Mouse (Mus musculus) MEL (cell line): Measurements from ENCODE around the gene Itpr1. TPM values are rescaled to one million over a fixed set of nuclear protein-coding genes. Genes with fewer than 3 reads are reported as not detected.

ENCODE experiments used
- DNase-seq: peaks from one replicate; pipeline ENCODE4 v3.0.0; 2011; ENCODE audit warnings: low read depth, low spot score
- H3K27ac ChIP-seq: 2 replicates; pipeline ENCODE4 v1.5.1; 2012; ENCODE audit warnings: low read depth, mild to moderate bottlenecking, control low read depth, low read length, moderate library complexity; ENCODE audit not compliant: control insufficient read depth
- H3K27me3 ChIP-seq, 2 experiments: fragments of 150-350 bp in 1 of 2; sonication (generic) in 1 of 2; 2 replicates each; pipeline ENCODE4 v1.6.1; 2012; ENCODE audit warnings: low read length in 2 of 2, mild to moderate bottlenecking in 2 of 2, improper control_type of control experiment in 1 of 2, moderate library complexity in 1 of 2; ENCODE audit not compliant: insufficient read depth in 2 of 2, control insufficient read depth in 1 of 2
- H3K36me3 ChIP-seq, 2 experiments: 2 replicates each; pipeline ENCODE4 v1.6.1; 2012 to 2014; ENCODE audit warnings: low read length in 2 of 2, improper control_type of control experiment in 1 of 2, inconsistent platforms in 1 of 2, mild to moderate bottlenecking in 1 of 2; ENCODE audit not compliant: insufficient read depth in 2 of 2, control insufficient read depth in 1 of 2
- H3K4me1 ChIP-seq, 2 experiments: fragments of 150-350 bp in 1 of 2; sonication (generic) in 1 of 2; 2 replicates each; pipeline ENCODE4 v1.6.1; 2012; ENCODE audit warnings: low read length in 2 of 2, improper control_type of control experiment in 1 of 2, mild to moderate bottlenecking in 1 of 2; ENCODE audit not compliant: insufficient read depth in 2 of 2, control insufficient read depth in 1 of 2
- H3K4me3 ChIP-seq, 2 experiments: fragments of 150-350 bp in 1 of 2; sonication (generic) in 1 of 2; 2 replicates each; pipeline ENCODE4 v1.5.1; 2012; ENCODE audit warnings: low read depth in 2 of 2, low read length in 2 of 2, mild to moderate bottlenecking in 2 of 2, moderate library complexity in 2 of 2, control low read depth in 1 of 2, improper control_type of control experiment in 1 of 2; ENCODE audit not compliant: control insufficient read depth in 1 of 2, insufficient read depth in 1 of 2
- H3K79me2 ChIP-seq: 2 replicates; pipeline ENCODE4 v1.6.1; 2012; ENCODE audit warnings: mild to moderate bottlenecking, low read length, moderate library complexity; ENCODE audit not compliant: control insufficient read depth, poor library complexity, insufficient read depth
- H3K9ac ChIP-seq: 2 replicates; pipeline ENCODE4 v1.6.1; 2012; ENCODE audit warnings: low read depth, mild to moderate bottlenecking, control low read depth, low read length, moderate library complexity; ENCODE audit not compliant: control insufficient read depth, poor library complexity, severe bottlenecking
- H3K9me3 ChIP-seq: fragments of 150-350 bp; sonication (generic); replicated peaks from 2 replicates; pipeline ENCODE4 v1.6.1; 2012; ENCODE audit warnings: mild to moderate bottlenecking, low read length, improper control_type of control experiment, moderate library complexity; ENCODE audit not compliant: insufficient read depth
- BHLHE40 ChIP-seq: IDR thresholded peaks from 2 replicates; pipeline ENCODE4 v1.6.1; 2012; ENCODE audit warnings: low read depth, mild to moderate bottlenecking, inconsistent platforms, low read length, improper control_type of control experiment, borderline replicate concordance
- CTCF ChIP-seq, 3 experiments: IDR thresholded peaks in 2 of 3; conservative IDR thresholded peaks in 1 of 3; 2 replicates each; pipeline ENCODE4 v1.5.1; 2011 to 2012; ENCODE audit warnings: low read length in 3 of 3, low read depth in 2 of 3, mild to moderate bottlenecking in 2 of 3, improper control_type of control experiment in 1 of 3, inconsistent platforms in 1 of 3, mixed read lengths in 1 of 3, moderate library complexity in 1 of 3; ENCODE audit not compliant: control insufficient read depth in 1 of 3, insufficient read depth in 1 of 3, poor library complexity in 1 of 3, severe bottlenecking in 1 of 3
- ELF1 ChIP-seq: IDR thresholded peaks from 2 replicates; pipeline ENCODE4 v1.6.1; 2014; ENCODE audit warnings: low read depth, mild to moderate bottlenecking, inconsistent platforms, low read length, improper control_type of control experiment, moderate library complexity
- EP300 ChIP-seq, 2 experiments: IDR thresholded peaks; 2 replicates each; pipeline ENCODE4 v1.6.1; 2011; ENCODE audit warnings: improper control_type of control experiment in 2 of 2, low read length in 2 of 2, low read depth in 1 of 2, mild to moderate bottlenecking in 1 of 2
- ETS1 ChIP-seq: IDR thresholded peaks from 2 replicates; pipeline ENCODE4 v1.6.1; 2012; ENCODE audit warnings: low read depth, mild to moderate bottlenecking, inconsistent platforms, low read length, improper control_type of control experiment, moderate library complexity
- GABPA ChIP-seq: IDR thresholded peaks from 2 replicates; pipeline ENCODE4 v1.6.1; 2012; ENCODE audit warnings: low read depth, mild to moderate bottlenecking, inconsistent platforms, low read length, improper control_type of control experiment, moderate library complexity
- HCFC1 ChIP-seq: IDR thresholded peaks from 2 replicates; pipeline ENCODE4 v1.6.1; 2012; ENCODE audit warnings: low read depth, mild to moderate bottlenecking, inconsistent platforms, low read length, improper control_type of control experiment, moderate library complexity
- KAT2A ChIP-seq: conservative IDR thresholded peaks from 2 replicates; pipeline ENCODE4 v1.6.1; 2012; ENCODE audit warnings: low read depth, low read length, improper control_type of control experiment, inconsistent platforms
- MAFK ChIP-seq: IDR thresholded peaks from 2 replicates; pipeline ENCODE4 v1.6.1; 2011; ENCODE audit warnings: low read depth, mild to moderate bottlenecking, low read length, improper control_type of control experiment, borderline replicate concordance
- MAZ ChIP-seq: IDR thresholded peaks from 2 replicates; pipeline ENCODE4 v1.6.1; 2012; ENCODE audit warnings: low read depth, mild to moderate bottlenecking, inconsistent platforms, low read length, improper control_type of control experiment
- MXI1 ChIP-seq: IDR thresholded peaks from 2 replicates; pipeline ENCODE4 v1.6.1; 2011; ENCODE audit warnings: mild to moderate bottlenecking, low read depth, low read length, improper control_type of control experiment
- MYC ChIP-seq: IDR thresholded peaks from 2 replicates; pipeline ENCODE4 v1.6.1; 2011; ENCODE audit warnings: low read depth, mild to moderate bottlenecking, low read length, improper control_type of control experiment, moderate library complexity
- NRF1 ChIP-seq: IDR thresholded peaks from 2 replicates; pipeline ENCODE4 v1.6.1; 2014; ENCODE audit warnings: low read depth, mild to moderate bottlenecking, inconsistent platforms, low read length, improper control_type of control experiment, moderate library complexity; ENCODE audit not compliant: poor library complexity, insufficient read depth, severe bottlenecking
- POLR2AphosphoS2 ChIP-seq: IDR thresholded peaks from 2 replicates; pipeline ENCODE4 v1.6.1; 2011; ENCODE audit warnings: low read length, improper control_type of control experiment
- POLR2AphosphoS5 ChIP-seq: IDR thresholded peaks from 2 replicates; pipeline ENCODE4 v1.6.1; 2012; ENCODE audit warnings: low read depth, borderline replicate concordance, mild to moderate bottlenecking, inconsistent platforms, low read length, moderate library complexity, mixed read lengths
- RCOR1 ChIP-seq: IDR thresholded peaks from 2 replicates; pipeline ENCODE4 v1.6.1; 2012; ENCODE audit warnings: low read depth, mild to moderate bottlenecking, inconsistent platforms, low read length, improper control_type of control experiment
- SIN3A ChIP-seq: IDR thresholded peaks from 2 replicates; pipeline ENCODE4 v1.6.1; 2012; ENCODE audit warnings: low read length, improper control_type of control experiment, inconsistent platforms
- UBTF ChIP-seq: IDR thresholded peaks from 2 replicates; pipeline ENCODE4 v1.6.1; 2012; ENCODE audit warnings: low read depth, mild to moderate bottlenecking, inconsistent platforms, low read length, improper control_type of control experiment, moderate library complexity, borderline replicate concordance; ENCODE audit not compliant: insufficient read depth
- ZC3H11A ChIP-seq: IDR thresholded peaks from 2 replicates; pipeline ENCODE4 v1.6.1; 2012; ENCODE audit warnings: low read depth, mild to moderate bottlenecking, inconsistent platforms, low read length, improper control_type of control experiment
- ZNF384 ChIP-seq: IDR thresholded peaks from 2 replicates; pipeline ENCODE4 v1.6.1; 2012; ENCODE audit warnings: low read depth, mild to moderate bottlenecking, inconsistent platforms, low read length, improper control_type of control experiment
- polyA plus RNA-seq, 2 experiments: library from polyadenylated mRNA; stranded (reverse) in 1 of 2; unstranded in 1 of 2; fragments of >175 nt in 1 of 2; fragments of >200 nt in 1 of 2; gene quantifications; 2 replicates each; pipeline versions ENCODE4 v1.2.1 to v1.2.4; 2012; ENCODE audit warnings: low replicate concordance in 2 of 2, low read depth in 1 of 2; ENCODE audit not compliant: insufficient read length in 2 of 2, insufficient read depth in 1 of 2, missing spikeins in 1 of 2
- total RNA-seq: library from RNA; depleted of rRNA; stranded (reverse); fragments of 300-350 nt; gene quantifications from 2 replicates; pipeline ENCODE4 v1.2.3, GENCODE M21; 2012

Itpr1 gene
- total and polyA plus RNA-seq, 3 experiments, result 15.6 to 19.0 TPM; not detected in 1

DNA sequence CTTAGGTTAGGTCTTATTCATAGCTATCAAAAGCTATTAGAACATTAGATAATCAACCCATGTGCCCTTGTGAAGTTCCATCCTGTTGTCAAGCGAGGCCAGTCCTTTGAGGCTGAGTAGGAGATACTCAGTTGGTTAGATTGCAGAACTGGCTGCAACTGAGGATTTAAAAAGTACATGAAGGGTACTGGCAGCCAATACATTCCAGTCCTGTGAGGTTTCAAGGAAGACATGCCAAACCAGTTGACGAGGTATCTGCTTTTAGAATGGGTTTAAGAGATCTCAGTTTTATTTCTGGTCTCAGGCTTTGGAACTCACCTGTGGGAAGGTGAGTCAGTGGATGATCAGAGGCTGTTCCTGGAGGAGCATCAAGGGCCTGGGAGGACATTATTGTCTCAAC lies 137.9 kb downstream of the Itpr1 start:
- H3K9me3 ChIP-seq, result no peaks in the 10 kb centered on the region
- no peak overlapping the region for H3K4me3 ChIP-seq
- no peak for DNase-seq
- H3K4me1 ChIP-seq, result no peaks in the 10 kb centered on the region
- no peaks in the 10 kb centered on the region for H3K36me3 ChIP-seq
- no peaks in the 10 kb centered on the region for H3K79me2 ChIP-seq
- TF ChIP-seq UBTF, result no peak
- no peak for TF ChIP-seq MYC
- no peak for TF ChIP-seq KAT2A
- TF ChIP-seq BHLHE40, result no peak
- no peak for TF ChIP-seq ELF1
- no peak for TF ChIP-seq CTCF (IDR thresholded peaks at IDR 0.05 in 2 of 3, conservative IDR thresholded peaks at IDR 0.05 in 1 of 3; ENCODE audit: control insufficient read depth in 1 of 3, insufficient read depth in 1 of 3, low read depth in 2 of 3, low read length in 3 of 3, poor library complexity in 1 of 3, severe bottlenecking in 1 of 3)
- H3K27me3 ChIP-seq, result no peaks in the 10 kb centered on the region
- H3K27ac ChIP-seq, result no peak overlapping the region
- H3K9ac ChIP-seq, result no peak overlapping the region

DNA sequence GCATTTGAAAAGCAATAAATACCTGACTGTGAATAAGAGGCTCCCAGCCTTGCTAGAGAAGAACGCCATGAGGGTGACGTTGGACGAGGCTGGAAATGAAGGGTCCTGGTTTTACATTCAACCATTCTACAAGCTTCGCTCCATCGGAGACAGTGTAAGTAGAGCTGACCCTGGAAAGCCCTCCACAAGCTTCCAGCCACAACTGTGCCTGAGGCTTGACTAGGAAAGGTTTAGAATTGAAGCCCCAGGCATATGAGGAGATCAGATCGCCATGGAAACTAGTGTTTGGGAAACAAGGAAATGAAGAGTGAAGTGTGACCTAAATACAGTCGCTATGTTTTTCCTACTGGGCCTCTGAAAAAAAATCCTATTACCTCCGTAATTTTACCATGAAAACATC lies 139.1 kb downstream of the Itpr1 start:
- Histone ChIP-seq H3K4me3 (no peak overlapping the region), H3K4me1 (no peaks in the 10 kb centered on the region), H3K79me2 (no peaks in the 10 kb centered on the region), H3K27ac (no peak overlapping the region), H3K9me3 (no peaks in the 10 kb centered on the region), H3K27me3 (no peaks in the 10 kb centered on the region), H3K36me3 (no peaks in the 10 kb centered on the region), H3K9ac (no peak overlapping the region)
- no peak for DNase-seq
- no peak for TF ChIP-seq MXI1
- no peak for TF ChIP-seq POLR2AphosphoS2
- no peak for TF ChIP-seq RCOR1
- no peak for TF ChIP-seq KAT2A
- no peak for TF ChIP-seq BHLHE40
- TF ChIP-seq NRF1, result no peak
- no peak for TF ChIP-seq CTCF (IDR thresholded peaks at IDR 0.05 in 2 of 3, conservative IDR thresholded peaks at IDR 0.05 in 1 of 3; ENCODE audit: control insufficient read depth in 1 of 3, insufficient read depth in 1 of 3, low read depth in 2 of 3, low read length in 3 of 3, poor library complexity in 1 of 3, severe bottlenecking in 1 of 3)
- no peak for TF ChIP-seq MAFK
- no peak for TF ChIP-seq EP300 (IDR thresholded peaks at IDR 0.05; ENCODE audit: low read depth in 1 of 2, low read length in 2 of 2)
- no peak for TF ChIP-seq ZNF384
- TF ChIP-seq ZC3H11A, result no peak
- TF ChIP-seq HCFC1, result no peak
- TF ChIP-seq MAZ, result no peak
- no peak for TF ChIP-seq GABPA
- no peak for TF ChIP-seq POLR2AphosphoS5
- no peak for TF ChIP-seq ELF1
- no peak for TF ChIP-seq SIN3A
- no peak for TF ChIP-seq ETS1
